Mouse (Mus musculus): ENCODE results near the gene Ccdc33. TPM values are rescaled to one million over a fixed set of nuclear protein-coding genes. Genes with fewer than 3 reads are reported as not detected.

The Ccdc33 gene
- polyA plus RNA-seq, 1 experiment = 0.59 TPM

DNA sequence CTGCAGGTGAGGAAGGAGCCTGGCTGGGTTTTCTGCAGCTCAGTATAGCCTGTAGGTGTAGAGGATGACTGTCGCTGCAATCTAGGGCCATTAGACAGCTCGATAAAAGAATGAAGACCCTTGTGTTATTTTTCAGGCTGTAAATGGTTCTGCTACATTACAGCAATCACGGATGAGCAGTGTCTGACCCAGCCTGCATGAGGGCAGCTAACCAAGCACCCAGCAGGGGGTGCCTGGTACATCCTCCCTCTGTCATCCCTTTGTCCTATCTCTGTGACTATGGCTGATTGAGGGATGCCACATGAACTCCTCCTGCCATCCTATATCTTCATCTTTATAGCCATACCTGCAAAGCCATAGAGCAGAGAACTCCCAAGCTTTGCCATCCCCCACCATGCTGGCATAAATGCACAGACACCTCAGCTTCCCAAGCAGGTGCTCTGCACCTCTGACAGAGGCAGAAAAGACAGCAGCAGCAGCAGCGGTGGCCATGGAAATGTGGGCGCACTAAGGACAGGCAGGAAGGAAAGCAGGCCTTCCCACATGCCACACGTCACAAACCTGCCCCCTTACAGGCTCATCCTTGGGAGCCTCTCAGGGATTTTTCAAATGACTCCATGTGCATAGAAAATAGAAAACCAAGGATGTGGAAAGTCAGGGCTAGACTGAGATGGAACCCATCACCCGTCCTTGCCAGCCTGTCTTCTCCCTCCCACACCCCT lies 31.2 kb downstream of the Ccdc33 start:
- TF ChIP-seq POLR2A (IDR thresholded peaks at IDR 0.05; ENCODE audit: borderline replicate concordance, insufficient read depth, low read length) (no peak), CTCF (IDR thresholded peaks at IDR 0.05; ENCODE audit: borderline replicate concordance, insufficient read depth, low read depth, low read length) (no peak)
- peak in 1 of 2 experiments; percentile 36 for DNase-seq
- WGBS = 67% methylated on average over 7 of the region's 7 CpGs
- Histone ChIP-seq H3K27me3 (ENCODE audit: control insufficient read depth, insufficient read depth, low read length) (no peaks in the 10 kb centered on the region), H3K4me3 (replicated peaks; ENCODE audit: insufficient read depth, low read depth, low read length) (no peak overlapping the region), H3K27ac (ENCODE audit: insufficient read depth, low read length) (no peak overlapping the region), H3K4me1 (ENCODE audit: control insufficient read depth, insufficient read depth, low read length) (peaks cover 38% of the 10 kb centered on the region)

DNA sequence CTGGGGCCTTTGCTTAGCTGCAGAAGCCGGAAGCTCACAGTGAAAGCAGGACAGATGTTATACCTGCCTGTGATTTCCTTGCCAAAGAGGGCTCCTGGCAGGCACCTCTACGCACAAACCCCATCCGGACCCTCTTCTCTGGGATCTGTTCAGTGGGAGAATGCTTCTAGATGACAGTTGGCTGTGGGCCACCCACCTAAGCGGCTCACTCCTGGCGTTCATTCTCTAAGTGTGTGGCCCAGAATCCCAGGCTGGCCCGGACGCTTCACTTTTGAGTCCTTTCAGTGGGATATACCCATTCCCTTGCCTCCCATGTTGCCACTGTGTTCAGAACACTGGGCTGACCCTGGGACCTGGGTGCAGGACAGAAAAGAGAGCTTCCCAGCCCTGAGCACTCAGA lies 31.8 kb downstream of the Ccdc33 start:
- peaks cover 33% of the 10 kb centered on the region for H3K4me1 ChIP-seq (ENCODE audit: control insufficient read depth, insufficient read depth, low read length)
- 67% methylated on average over 7 of the region's 7 CpGs for WGBS
- no peak for DNase-seq
- H3K27ac ChIP-seq (ENCODE audit: insufficient read depth, low read length) = no peak overlapping the region
- H3K27me3 ChIP-seq (ENCODE audit: control insufficient read depth, insufficient read depth, low read length) = no peaks in the 10 kb centered on the region
- no peak overlapping the region for H3K4me3 ChIP-seq (replicated peaks; ENCODE audit: insufficient read depth, low read depth, low read length)
- TF ChIP-seq CTCF (IDR thresholded peaks at IDR 0.05; ENCODE audit: borderline replicate concordance, insufficient read depth, low read depth, low read length) (no peak), POLR2A (IDR thresholded peaks at IDR 0.05; ENCODE audit: borderline replicate concordance, insufficient read depth, low read length) (no peak)

DNA sequence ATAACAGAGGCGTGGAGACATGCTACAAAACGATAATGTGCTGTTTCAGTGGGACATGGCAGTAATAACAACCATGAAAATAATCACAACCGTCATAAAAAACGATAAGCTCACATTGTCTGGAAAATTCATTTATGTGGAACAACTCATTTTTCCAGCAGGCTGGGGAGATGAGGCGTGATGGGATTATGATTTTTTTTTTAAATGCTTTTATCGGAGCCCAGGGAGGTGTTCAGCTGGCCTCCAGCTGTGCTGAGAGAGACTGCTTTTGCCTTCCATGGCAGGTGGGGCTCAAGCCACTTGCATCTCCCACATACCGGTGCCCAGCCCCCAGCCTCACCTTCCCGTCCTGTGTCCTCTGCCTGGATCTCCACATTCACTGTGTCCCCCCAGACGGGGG lies 32.4 kb downstream of the Ccdc33 start:
- no peak overlapping the region for H3K27ac ChIP-seq (ENCODE audit: insufficient read depth, low read length)
- no peak for DNase-seq
- TF ChIP-seq POLR2A (IDR thresholded peaks at IDR 0.05; ENCODE audit: borderline replicate concordance, insufficient read depth, low read length) (no peak), CTCF (IDR thresholded peaks at IDR 0.05; ENCODE audit: borderline replicate concordance, insufficient read depth, low read depth, low read length) (no peak)
- H3K4me3 ChIP-seq (replicated peaks; ENCODE audit: insufficient read depth, low read depth, low read length) = no peak overlapping the region
- peaks cover 30% of the 10 kb centered on the region for H3K4me1 ChIP-seq (ENCODE audit: control insufficient read depth, insufficient read depth, low read length)
- WGBS = 78% methylated on average over 9 of the region's 9 CpGs
- H3K27me3 ChIP-seq (ENCODE audit: control insufficient read depth, insufficient read depth, low read length) = no peaks in the 10 kb centered on the region

DNA sequence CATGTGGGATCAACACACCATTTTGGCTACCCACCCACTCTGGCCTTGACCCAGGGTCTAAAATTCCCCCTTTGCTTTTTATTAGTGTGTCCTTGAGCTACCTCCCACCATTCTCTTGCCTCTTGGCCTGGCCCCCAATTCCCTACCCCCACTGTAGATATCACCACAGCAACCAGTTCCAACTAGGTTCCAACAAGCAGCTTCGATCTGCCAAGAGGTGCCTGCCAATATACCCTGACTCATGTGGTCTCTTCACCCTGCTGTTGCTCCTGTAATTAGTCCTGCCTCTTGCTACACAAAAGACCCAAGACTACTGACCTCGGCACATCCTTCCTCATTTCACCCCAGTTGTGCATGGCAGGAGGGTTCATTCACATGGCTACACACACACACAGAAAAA lies 33.5 kb downstream of the Ccdc33 start:
- Histone ChIP-seq H3K4me1 (ENCODE audit: control insufficient read depth, insufficient read depth, low read length) (peaks cover 28% of the 10 kb centered on the region), H3K4me3 (replicated peaks; ENCODE audit: insufficient read depth, low read depth, low read length) (no peak overlapping the region), H3K27ac (ENCODE audit: insufficient read depth, low read length) (no peak overlapping the region), H3K27me3 (ENCODE audit: control insufficient read depth, insufficient read depth, low read length) (no peaks in the 10 kb centered on the region)
- 26% methylated on average over 2 of the region's 2 CpGs for WGBS
- peak in 1 of 2 experiments; percentile 27 for DNase-seq
- TF ChIP-seq CTCF (IDR thresholded peaks at IDR 0.05; ENCODE audit: borderline replicate concordance, insufficient read depth, low read depth, low read length) = no peak
- TF ChIP-seq POLR2A (IDR thresholded peaks at IDR 0.05; ENCODE audit: borderline replicate concordance, insufficient read depth, low read length) = no peak

DNA sequence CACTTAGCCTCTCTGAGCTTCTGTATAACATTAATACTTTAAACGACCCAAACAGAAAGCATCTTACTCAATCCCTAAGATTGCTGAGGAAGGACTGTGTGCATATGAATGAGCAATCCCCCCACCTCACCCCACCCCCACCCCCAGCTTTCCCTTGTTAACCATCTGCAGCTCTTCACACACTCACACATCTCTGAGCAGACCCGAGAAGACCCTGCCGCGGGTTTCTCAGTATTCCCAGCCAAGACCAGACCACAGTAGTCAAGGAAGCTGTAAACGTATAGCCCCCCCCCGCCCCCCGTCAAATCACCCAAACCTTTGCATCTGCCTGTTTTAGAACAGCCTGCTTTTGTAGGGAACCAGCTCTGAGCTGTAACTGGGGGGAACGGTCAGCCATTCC lies 34.0 kb downstream of the Ccdc33 start:
- H3K4me1 ChIP-seq (ENCODE audit: control insufficient read depth, insufficient read depth, low read length) = peaks cover 28% of the 10 kb centered on the region
- TF ChIP-seq POLR2A (IDR thresholded peaks at IDR 0.05; ENCODE audit: borderline replicate concordance, insufficient read depth, low read length) (no peak), CTCF (IDR thresholded peaks at IDR 0.05; ENCODE audit: borderline replicate concordance, insufficient read depth, low read depth, low read length) (no peak)
- no peak for DNase-seq
- H3K4me3 ChIP-seq (replicated peaks; ENCODE audit: insufficient read depth, low read depth, low read length) = no peak overlapping the region
- WGBS = 40% methylated on average over 8 of the region's 8 CpGs
- H3K27me3 ChIP-seq (ENCODE audit: control insufficient read depth, insufficient read depth, low read length) = no peaks in the 10 kb centered on the region
- no peak overlapping the region for H3K27ac ChIP-seq (ENCODE audit: insufficient read depth, low read length)

DNA sequence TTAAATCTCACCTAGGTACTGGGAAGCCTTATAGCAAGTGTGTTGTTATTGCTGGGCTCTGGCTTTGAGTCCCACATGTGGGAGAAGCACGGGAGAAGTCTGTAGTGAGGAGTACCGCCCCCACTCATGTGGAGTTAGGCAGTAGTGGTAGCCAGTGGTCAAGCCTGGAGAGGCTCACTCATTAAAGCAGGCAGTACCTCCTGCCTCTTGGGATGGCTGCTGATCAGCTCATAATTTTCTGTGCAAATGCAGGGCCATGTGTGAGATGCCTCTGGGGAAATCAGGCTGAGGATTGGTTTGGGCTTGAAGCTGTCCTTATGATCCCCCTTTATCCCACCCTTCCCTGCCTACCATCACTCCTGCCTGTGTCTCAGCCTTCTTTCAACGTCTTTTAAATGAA lies 44.1 kb downstream of the Ccdc33 start:
- no peak for DNase-seq
- Histone ChIP-seq H3K4me1 (ENCODE audit: control insufficient read depth, insufficient read depth, low read length) (0 out of 2 replicates have a peak, but pooled peaks cover 4% of the 10 kb centered on the region), H3K27me3 (ENCODE audit: control insufficient read depth, insufficient read depth, low read length) (no peaks in the 10 kb centered on the region), H3K4me3 (replicated peaks; ENCODE audit: insufficient read depth, low read depth, low read length) (no peak overlapping the region), H3K27ac (ENCODE audit: insufficient read depth, low read length) (no peak overlapping the region)
- WGBS = 66% methylated on average over 3 of the region's 3 CpGs
- no peak for TF ChIP-seq POLR2A (IDR thresholded peaks at IDR 0.05; ENCODE audit: borderline replicate concordance, insufficient read depth, low read length)
- TF ChIP-seq CTCF (IDR thresholded peaks at IDR 0.05; ENCODE audit: borderline replicate concordance, insufficient read depth, low read depth, low read length) = no peak

DNA sequence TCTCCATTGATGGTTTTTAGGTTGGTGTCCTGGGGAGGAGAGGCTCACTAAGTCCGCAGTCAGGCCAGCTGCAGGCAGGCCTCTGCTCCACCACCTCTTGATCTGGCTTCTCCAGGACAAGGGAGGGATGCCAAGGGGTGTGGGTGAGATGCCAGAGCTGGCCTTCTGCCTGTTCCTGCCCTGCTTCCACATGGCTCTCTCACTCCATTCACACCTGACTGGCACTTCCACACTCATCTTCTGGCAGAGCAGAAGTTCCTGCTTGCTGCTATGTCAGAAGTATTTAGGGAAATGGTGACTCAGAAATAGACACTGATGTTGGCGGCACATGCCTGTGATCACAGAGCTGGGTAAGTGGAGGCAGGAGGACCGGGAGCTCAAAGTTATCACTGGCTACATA lies 51.1 kb downstream of the Ccdc33 start:
- DNase-seq = peak; percentile 86 to 89
- Histone ChIP-seq H3K27ac (ENCODE audit: insufficient read depth, low read length) (no peak overlapping the region), H3K27me3 (ENCODE audit: control insufficient read depth, insufficient read depth, low read length) (no peaks in the 10 kb centered on the region), H3K4me3 (replicated peaks; ENCODE audit: insufficient read depth, low read depth, low read length) (no peak overlapping the region), H3K4me1 (ENCODE audit: control insufficient read depth, insufficient read depth, low read length) (peaks cover 26% of the 10 kb centered on the region)
- TF ChIP-seq CTCF (IDR thresholded peaks at IDR 0.05; ENCODE audit: borderline replicate concordance, insufficient read depth, low read depth, low read length) (no peak), POLR2A (IDR thresholded peaks at IDR 0.05; ENCODE audit: borderline replicate concordance, insufficient read depth, low read length) (no peak)
- WGBS = 13% methylated on average over 3 of the region's 3 CpGs

DNA sequence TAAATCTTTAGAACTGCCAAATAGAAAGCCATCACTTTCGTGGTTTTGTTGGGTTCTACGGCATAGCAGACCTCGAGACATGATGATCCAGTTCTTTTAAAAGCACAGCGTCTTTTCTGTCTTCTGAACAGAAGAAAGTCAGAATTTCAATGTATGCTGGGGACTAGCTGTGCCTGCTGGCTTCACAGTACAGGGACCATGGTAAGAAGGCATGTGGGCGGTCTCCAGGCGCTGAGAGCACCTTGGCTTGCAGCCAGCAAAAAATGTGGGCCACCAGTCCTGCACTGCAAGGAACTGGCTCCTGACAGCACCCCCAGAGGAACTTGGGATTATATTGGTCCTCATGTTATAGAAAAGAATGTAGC lies 51.9 kb downstream of the Ccdc33 start:
- no peak for TF ChIP-seq POLR2A (IDR thresholded peaks at IDR 0.05; ENCODE audit: borderline replicate concordance, insufficient read depth, low read length)
- no peak for TF ChIP-seq CTCF (IDR thresholded peaks at IDR 0.05; ENCODE audit: borderline replicate concordance, insufficient read depth, low read depth, low read length)
- H3K27me3 ChIP-seq (ENCODE audit: control insufficient read depth, insufficient read depth, low read length) = no peaks in the 10 kb centered on the region
- 66% methylated on average over 6 of the region's 6 CpGs for WGBS
- no peak overlapping the region for H3K27ac ChIP-seq (ENCODE audit: insufficient read depth, low read length)
- no peak overlapping the region for H3K4me3 ChIP-seq (replicated peaks; ENCODE audit: insufficient read depth, low read depth, low read length)
- H3K4me1 ChIP-seq (ENCODE audit: control insufficient read depth, insufficient read depth, low read length) = peaks cover 26% of the 10 kb centered on the region
- DNase-seq = peak; percentile 43 to 50

Measured in cerebellum, adult 2 months (tissue).